Mouse (Mus musculus) A20 (cell line): ENCODE measurements around the gene Cacybp.

Experiments
- DNase-seq: peaks from one replicate; pipeline ENCODE4 v3.0.0-alpha.2; 2011; ENCODE audit warnings: low read depth, low spot score

Gene Cacybp

DNA sequence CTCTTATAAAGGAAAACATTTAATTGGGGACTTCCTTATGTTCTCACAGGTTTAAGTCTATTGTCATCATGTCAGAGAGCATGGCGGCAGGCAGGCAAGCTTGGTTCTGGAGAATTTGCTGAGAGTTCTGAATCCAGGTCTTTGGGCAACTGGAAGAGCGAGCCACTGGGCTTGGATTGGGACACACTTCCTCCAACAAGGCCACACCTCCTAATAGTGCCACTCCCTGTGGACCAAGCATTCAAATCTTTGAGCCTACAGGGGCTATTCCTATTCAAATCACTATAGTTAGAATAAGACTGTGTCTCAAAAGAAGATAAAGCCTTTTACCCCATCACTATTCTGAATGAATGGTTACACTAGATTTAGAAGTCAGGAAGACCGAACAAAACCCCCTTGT lies 5.2 kb upstream of the Cacybp start:
- no peak for DNase-seq

DNA sequence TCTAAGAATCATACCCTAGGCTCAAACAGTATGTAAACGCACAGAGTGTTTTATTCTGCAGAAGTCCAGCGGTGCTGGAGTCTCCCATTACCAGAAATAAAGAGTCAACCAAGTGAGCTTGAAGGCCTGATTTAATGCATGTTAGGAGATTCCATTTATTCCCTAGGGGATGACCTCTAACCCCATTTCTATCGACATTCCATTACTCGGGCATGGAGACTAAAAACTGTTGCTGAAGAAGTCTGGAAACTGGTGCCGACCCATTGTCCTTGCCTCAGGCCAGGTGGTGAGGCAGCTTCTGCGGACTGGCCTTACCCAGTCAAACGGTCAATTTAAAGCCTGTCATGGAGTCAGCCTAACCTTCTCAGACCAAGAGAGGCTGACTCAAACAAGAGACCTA lies 1.5 kb upstream of the Cacybp start:
- DNase-seq = no peak

DNA sequence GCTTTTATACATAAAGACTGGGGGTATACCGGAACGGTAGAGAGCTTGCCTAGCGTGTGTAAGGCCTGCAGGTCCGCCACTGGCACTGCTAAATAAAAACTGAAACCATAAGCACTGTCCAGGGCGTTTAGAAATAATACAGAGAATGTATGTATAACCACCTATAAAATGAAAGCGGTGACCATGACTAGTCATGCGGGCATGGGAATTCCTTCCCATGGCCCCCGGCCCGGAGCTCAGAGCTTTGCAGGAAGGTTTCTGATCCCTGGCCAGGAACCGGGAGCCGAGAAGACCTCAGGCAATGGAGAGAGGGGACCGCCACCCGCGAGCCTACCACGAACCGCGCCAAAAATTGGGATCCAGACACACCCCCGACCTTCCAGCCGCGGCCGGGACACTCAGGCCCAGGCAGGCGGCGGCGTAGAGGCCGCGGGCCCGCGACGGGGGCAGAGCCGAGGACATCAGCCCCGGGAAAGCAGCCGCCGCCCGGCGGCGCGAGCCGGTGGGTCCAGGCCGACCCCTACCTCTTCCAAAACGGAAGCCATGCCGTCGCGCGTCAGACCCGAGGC lies 468 bp downstream of the Cacybp start:
- DNase-seq = no peak

DNA sequence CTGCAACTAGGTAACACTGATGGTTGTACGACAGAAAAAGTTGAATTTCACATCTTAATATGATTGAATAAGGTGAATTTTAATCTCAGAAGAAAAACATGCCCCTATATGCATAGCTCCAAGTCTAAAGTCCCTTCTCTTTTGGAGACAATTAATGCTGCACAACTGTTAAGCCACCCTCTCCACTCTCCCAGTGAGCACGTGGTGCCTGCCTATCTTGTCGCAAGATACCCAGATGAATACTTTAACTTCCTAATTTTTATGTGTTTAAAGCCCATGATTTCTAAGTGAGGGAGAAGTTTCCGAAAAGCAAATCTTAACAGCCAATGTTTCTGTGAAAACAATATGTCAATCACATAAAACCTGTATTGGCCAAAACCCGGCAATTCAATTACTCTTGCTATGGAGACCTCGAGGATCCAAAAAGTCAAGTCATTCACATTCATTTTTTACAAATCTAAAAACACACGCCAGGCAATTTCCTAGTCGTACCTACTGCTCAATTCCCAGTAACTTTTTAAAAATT lies 1.0 kb downstream of the Cacybp start:
- DNase-seq = peak; percentile 77

DNA sequence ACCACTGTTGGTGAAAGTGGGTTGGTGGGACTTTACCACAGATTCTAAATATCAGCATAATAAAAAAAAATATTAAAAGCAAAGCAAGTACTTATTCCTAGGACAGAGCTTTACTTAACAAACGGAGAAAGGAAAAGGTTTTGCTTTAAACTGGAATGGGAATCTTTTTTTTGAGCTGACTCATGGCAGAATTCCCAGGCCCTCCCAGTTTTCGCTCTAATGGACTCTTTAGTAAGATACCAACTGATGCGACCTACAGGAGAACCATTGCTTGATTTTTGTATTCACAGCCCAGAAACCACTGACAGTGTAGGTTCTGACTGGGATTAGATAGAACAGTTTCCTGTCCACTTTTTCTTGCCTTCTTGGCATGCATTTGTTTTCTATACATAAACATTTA lies 2.1 kb downstream of the Cacybp start:
- DNase-seq = no peak

DNA sequence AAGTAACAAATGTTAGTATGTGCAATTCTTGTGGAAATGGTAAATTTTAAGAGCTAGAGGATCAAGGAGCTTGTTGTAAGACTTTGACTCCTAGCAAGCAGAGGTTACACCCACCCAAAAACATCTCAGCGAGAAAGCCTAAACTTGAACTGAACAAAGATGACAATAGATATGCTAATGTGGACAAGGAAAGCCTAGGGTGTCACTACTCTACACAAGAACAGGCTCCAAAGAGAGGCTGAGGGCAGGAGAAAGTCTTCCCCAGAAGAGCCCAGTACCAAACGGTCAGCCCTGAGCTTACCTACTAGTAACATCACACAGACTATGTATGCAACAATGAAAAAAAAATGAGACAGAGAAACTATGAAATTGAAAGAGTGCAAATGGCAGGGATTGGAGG lies 2.8 kb downstream of the Cacybp start:
- no peak for DNase-seq

DNA sequence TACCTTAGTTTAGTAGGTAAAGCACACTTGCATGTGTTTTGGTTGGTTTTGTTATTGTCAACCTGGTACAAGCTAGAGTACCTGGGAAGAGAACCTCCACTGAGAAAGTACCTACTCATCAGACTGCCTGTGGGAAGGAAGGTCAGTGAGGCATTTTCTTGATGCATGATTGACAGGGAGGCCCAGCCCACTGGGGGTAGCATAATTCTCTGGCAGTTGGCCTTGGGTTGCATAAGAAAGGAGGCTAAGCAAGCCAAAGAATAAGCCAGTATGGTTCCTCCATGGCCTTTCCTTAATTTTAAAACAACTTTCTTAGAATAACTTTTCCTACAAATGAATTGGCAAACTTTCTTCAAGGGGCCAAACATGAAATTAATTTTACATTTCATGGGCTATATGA lies 7.2 kb downstream of the Cacybp start:
- no peak for DNase-seq

DNA sequence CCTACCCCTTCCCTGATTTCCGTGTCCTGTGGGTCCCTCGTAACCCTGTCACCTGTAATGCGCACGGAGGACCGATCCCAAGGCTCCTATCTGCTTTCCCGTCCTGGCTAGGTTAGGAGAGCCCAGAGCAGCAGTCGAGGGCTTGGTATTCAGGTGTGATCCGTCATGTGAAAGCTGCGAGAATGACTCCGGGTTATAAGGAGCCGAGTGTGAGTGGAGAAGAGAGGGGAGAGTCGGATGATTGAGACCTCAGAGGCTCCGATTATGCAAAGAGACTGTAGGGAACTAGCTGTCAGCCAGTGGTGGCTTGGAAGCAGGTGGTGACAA lies 17.4 kb downstream of the Cacybp start:
- no peak for DNase-seq

DNA sequence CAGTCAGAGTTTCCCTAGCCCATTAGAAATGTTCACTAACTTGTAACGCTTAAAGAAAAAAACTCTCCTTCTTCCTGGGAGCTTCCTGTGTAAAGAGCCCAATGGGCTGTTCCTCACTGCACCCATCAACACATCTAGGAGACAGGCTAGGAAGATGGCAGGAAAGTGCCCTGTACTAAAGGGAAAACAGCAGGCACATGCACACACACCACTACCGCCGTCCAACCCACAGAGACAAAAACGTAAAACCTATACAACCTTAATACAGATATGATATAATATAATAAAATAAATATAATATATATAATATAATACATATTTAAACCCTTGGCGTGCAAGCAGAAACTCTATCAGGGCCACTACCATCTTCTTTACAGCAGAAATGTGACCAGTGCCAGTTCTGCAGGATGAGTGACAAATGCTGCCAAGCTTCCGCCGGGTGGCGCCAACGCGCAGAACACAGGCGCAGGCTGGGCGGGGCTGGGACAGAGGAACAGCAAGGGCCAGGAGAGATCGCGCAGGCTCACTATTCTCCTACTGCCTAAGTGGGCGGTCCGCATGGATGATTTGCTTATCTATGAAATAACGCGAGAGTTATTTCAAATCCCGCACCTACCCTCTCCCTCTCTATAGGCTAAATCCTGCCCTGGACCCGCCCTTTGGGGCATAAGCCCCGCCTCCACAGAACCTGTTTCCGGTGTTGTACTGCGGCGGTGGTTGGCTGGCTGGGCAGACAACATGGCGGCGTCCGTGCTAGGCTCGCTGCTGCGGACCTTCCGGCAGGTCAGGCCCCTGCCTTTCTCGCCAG lies 17.9 kb downstream of the Cacybp start, which contains the start of gene Mrps14:
TSS of gene Mrps14 (plus strand) at position 687 of the 808 bp plus-strand sequence.
- peak; percentile 98 for DNase-seq

DNA sequence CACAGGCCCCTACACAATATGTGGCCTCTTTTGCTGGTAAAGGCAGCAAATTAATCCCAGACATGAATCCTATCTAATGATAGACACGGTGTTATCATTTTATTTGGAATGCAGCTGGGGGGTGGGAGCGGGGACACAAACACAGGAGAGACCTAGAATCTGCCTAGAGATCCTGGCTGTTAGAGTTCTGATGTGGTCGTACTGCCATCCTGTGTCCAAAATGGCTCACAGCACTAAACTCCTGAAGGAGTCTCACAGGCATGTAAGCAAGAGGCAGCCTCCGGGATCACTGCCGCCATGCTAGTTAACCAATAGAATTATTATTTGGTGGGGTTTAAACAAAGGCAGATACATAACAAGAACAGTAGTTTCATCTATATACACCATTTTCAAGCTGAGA lies 28.2 kb downstream of the Cacybp start:
- no peak for DNase-seq

DNA sequence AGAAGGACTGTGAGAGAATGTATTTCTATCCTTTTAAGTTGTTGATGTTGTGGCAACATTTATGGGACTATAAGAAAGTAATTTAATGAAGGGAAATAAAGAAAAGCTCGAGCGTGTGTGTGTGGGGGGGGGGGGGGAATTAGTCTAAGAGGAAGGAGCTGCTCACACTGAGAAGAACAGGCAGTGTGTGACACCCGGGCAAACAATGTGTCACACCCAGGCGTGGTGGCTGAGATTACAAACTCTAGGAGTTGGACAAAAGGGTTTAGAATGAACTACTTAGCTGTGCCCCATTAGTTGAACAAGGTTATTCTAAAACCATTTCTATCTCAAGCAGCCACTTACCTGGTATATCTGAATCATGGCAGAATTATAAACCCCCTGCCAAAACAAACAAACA lies 31.5 kb downstream of the Cacybp start:
- DNase-seq = no peak

DNA sequence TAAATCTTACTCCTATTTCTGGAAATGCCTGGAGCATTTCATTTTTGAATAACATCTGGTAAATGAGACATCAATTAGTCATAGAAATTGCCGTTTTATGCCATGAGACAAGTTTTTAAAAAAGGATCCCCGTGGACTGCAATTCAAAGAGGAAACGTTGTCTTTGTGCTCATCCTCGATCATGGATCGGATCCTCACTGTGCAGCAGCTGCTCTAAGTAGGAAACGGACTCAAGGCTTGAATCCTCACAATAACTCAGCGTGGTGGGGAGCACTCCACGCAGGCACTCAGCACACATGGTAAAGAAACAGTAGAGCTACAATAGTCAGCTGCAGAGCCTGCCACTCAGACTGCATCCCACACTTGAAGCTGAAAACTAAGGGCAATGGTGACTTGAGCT lies 35.8 kb downstream of the Cacybp start:
- DNase-seq = no peak

DNA sequence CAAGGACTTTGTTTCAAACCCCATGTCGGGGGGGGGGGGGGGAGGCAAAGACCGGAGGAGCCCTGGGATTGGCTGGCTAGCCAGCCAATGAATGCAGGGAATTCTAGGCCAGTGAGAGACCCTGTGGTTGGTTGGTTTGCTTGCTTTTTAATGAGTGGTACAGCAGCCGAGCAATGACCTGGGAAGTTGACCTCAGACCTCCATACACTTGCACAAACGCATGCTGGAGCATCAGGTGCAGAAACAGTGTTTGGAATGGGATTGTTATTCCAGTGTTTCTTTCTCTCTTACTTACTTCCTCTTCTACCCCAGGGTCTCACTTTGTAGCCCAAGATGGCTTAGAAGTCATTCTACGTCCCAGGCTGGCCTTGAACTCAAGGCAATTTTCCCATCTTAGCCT lies 46.1 kb downstream of the Cacybp start:
- no peak for DNase-seq

DNA sequence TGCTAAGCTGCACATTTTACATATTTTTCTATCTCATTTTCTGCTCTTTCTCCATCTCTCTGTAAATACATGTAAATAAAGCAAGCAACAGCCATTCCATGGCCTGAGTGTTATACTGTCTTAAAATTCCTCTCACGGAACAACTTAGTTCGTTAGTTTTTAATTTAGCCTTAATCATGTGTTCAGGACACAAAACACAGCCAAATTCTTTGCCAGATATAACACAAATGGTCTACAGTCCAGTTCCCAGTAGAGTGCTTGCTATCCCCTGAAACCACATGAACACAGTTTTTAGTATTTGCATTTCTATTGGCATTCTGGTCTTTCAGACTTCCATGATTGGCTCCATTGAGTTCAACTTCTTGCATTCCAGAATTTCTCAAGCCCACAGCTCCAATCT lies 54.5 kb downstream of the Cacybp start:
- no peak for DNase-seq

DNA sequence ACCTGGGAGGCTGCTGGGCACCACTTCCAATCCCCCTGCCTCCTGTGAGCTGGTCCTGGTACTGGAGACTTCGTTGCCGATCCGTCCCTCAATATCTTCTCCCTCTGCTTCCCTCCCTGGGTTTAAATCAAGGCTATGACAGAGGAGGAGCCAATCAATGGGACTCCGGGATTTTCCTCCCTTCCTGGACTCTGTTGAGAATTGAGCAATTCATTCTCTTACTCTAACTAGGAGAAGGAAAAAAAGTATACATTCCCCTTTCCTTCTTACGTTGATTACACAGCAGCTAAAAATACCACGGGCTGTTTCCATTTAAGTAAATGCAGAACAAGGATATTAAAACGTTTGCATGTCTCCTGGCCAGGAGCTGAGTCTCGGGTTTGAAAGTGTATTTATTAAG lies 59.2 kb downstream of the Cacybp start, which contains the start of gene Tnn:
TSS of gene Tnn (minus strand) at position 101 of the 400 bp plus-strand sequence.
- no peak for DNase-seq
